Mouse (Mus musculus) bone marrow macrophage, adult 2 months (primary cell): ENCODE measurements at regions not wholly inside any gene's neighbourhood (a gene's known extent, or its start where the extent isn't known, plus 50 kb on each side); places are given as distances from the start of the nearest gene placed in this dataset.

Experiments
- CTCF ChIP-seq: IDR thresholded peaks from 2 replicates; pipeline ENCODE4 v1.5.1; 2012; ENCODE audit warnings: low read depth, mild to moderate bottlenecking, low read length, moderate library complexity
- POLR2A ChIP-seq: IDR thresholded peaks from 2 replicates; pipeline ENCODE4 v1.6.1; 2012; ENCODE audit warnings: mild to moderate bottlenecking, low read depth, low read length, borderline replicate concordance

- no peak for TF ChIP-seq CTCF
- no peak for TF ChIP-seq POLR2A
These were observed 52.2 kb upstream of the Tarbp1 start for GRCm38 (mm10) chr8:126526864-126527571.
